Mouse (Mus musculus) forebrain, embryonic 14.5 days (tissue): ENCODE results near the gene Bcl9l. TPM values are rescaled to one million over a fixed set of nuclear protein-coding genes. Genes with fewer than 3 reads are reported as not detected.

ENCODE experiments used
- ATAC-seq: fragments of 200-750 bp; cut with Nextera tagmentation; 2 replicates; pipeline ENCODE4 v1.8.0; 2017; ENCODE audit warnings: mild to moderate bottlenecking, moderate library complexity
- DNase-seq: peaks from one replicate; pipeline ENCODE4 v3.0.0-alpha.2; 2015; ENCODE audit warnings: low spot score
- H3K27ac ChIP-seq: fragments of 300-500 bp; sonication (generic); 2 replicates; pipeline ENCODE4 v1.5.1; 2014; ENCODE audit warnings: low read depth, mild to moderate bottlenecking, control low read depth, low read length, moderate library complexity
- H3K27me3 ChIP-seq: fragments of 300-500 bp; sonication (generic); replicated peaks from 2 replicates; pipeline ENCODE4 v1.6.1; 2014; ENCODE audit warnings: low read length, control low read depth, mixed read lengths; ENCODE audit not compliant: control insufficient read depth, insufficient read depth
- H3K36me3 ChIP-seq: fragments of 300-500 bp; sonication (generic); 2 replicates; pipeline ENCODE4 v1.6.1; 2014; ENCODE audit warnings: low read length, control low read depth; ENCODE audit not compliant: control insufficient read depth, insufficient read depth
- H3K4me1 ChIP-seq: fragments of 300-500 bp; sonication (generic); 2 replicates; pipeline ENCODE4 v1.6.1; 2014; ENCODE audit warnings: antibody characterized with exemption, low read length, control low read depth; ENCODE audit not compliant: control insufficient read depth, insufficient read depth
- H3K4me2 ChIP-seq: fragments of 300-500 bp; sonication (generic); 2 replicates; pipeline ENCODE4 v1.6.1; 2014; ENCODE audit warnings: mild to moderate bottlenecking, control low read depth, low read length
- H3K4me3 ChIP-seq: fragments of 300-500 bp; sonication (generic); 2 replicates; pipeline ENCODE4 v1.5.1; 2014; ENCODE audit warnings: low read depth, low read length, control low read depth
- H3K9ac ChIP-seq: fragments of 300-500 bp; sonication (generic); 2 replicates; pipeline ENCODE4 v1.6.1; 2014; ENCODE audit warnings: mild to moderate bottlenecking, low read length, control low read depth, moderate library complexity
- H3K9me3 ChIP-seq: fragments of 300-500 bp; sonication (generic); replicated peaks from 2 replicates; pipeline ENCODE4 v1.6.1; 2016; ENCODE audit warnings: low read length, control low read depth, mixed read lengths; ENCODE audit not compliant: control insufficient read depth
- WGBS: fragments of 180-500 bp; shearing (Covaris S2); extraction: QIAGEN DNeasy Blood & Tissue Kit; methylation state at CpG from one replicate; pipeline ENCODE4 v1.1.7; 2014; 5-methylcytosine and 5-hydroxymethylcytosine counted together
- polyA plus RNA-seq: library from polyadenylated mRNA; unstranded; fragments of >200 nt; fragmentation: Nextera tagmentation; extraction: Ambion mirVana; gene quantifications from 2 replicates; pipeline ENCODE4 v1.2.1, GENCODE M21; 2014

The Bcl9l gene
- polyA plus RNA-seq, 1 experiment from 2014 or later, result 9.9 TPM

- Histone ChIP-seq H3K27ac (peak overlapping the region; percentile 88), H3K9ac (peak overlapping the region; percentile 66), H3K4me1 (peaks cover 56% of the 10 kb centered on the region), H3K4me2 (peak overlapping the region; percentile 81), H3K4me3 (peak overlapping the region; percentile 35), H3K36me3 (peaks cover 34% of the 10 kb centered on the region), H3K9me3 (no peaks in the 10 kb centered on the region), H3K27me3 (no peaks in the 10 kb centered on the region)
- ATAC-seq (0 out of 2 replicates have a peak, but pooled peaks have one; percentile 3), DNase-seq (peak; percentile 69)
- WGBS, result 2% methylated on average over 18 of the region's 20 CpGs
Observed at GRCm38 (mm10) chr9:44499356-44500162, 16.9 kb downstream of the Bcl9l start.

DNA sequence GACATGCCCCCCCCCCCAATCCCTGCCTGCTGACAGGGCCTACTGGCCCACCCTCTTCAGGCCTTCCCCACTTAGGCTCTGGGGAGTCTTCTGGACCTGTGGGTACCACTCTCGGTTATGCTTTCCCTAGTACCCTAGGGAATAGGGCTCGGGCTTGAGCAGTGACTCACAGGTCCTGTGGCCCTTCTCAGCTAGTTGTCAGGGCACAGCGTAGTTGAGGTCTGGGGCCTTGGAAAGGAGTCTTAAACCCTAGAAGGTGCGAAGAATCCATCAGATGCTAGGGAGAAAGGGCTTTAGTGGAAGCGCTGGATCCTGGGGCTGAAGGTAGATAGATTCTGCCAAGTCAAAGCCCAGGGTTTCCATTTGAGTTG, 17.5 kb downstream of the Bcl9l start:
- Histone ChIP-seq H3K36me3 (peaks cover 39% of the 10 kb centered on the region), H3K4me2 (peak overlapping the region; percentile 81), H3K27me3 (no peaks in the 10 kb centered on the region), H3K9ac (peak overlapping the region; percentile 66), H3K4me3 (0 out of 2 replicates have a peak overlapping the region, but pooled peaks have one; percentile 35), H3K9me3 (no peaks in the 10 kb centered on the region), H3K27ac (peak overlapping the region; percentile 88), H3K4me1 (peaks cover 51% of the 10 kb centered on the region)
- 38% methylated on average over 5 of the region's 5 CpGs for WGBS
- ATAC-seq (no peak), DNase-seq (no peak)

DNA sequence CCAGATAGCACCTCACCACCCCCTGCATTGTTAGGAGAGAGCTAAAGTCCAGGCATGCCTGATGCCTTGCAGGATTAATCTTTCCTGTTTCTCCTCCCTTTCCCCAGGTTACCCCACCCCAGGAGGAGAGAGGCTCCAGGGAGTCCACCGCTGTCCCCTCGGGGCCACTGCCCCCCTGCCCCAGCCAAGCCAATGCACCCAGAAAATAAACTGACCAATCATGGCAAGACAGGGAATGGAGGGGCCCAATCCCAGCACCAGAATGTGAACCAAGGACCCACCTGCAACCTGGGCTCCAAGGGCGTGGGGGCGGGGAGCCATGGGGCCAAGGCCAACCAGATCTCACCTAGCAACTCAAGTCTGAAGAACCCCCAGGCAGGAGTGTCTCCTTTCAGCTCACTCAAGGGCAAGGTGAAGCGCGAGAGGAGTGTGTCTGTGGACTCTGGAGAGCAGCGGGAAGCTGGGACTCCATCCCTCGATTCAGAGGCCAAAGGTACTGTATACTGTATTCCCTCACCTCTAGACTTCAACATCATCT, 18.1 kb downstream of the Bcl9l start:
- Histone ChIP-seq H3K27ac (peak overlapping the region; percentile 88; the same call in 1 of the 2 replicates), H3K4me1 (peaks cover 46% of the 10 kb centered on the region), H3K36me3 (peaks cover 45% of the 10 kb centered on the region), H3K4me3 (no peak overlapping the region), H3K9me3 (no peaks in the 10 kb centered on the region), H3K27me3 (no peaks in the 10 kb centered on the region), H3K4me2 (no peak overlapping the region), H3K9ac (peak overlapping the region; percentile 66; the same call in 1 of the 2 replicates)
- 44% methylated on average over 8 of the region's 8 CpGs for WGBS
- ATAC-seq (no peak), DNase-seq (no peak)

DNA sequence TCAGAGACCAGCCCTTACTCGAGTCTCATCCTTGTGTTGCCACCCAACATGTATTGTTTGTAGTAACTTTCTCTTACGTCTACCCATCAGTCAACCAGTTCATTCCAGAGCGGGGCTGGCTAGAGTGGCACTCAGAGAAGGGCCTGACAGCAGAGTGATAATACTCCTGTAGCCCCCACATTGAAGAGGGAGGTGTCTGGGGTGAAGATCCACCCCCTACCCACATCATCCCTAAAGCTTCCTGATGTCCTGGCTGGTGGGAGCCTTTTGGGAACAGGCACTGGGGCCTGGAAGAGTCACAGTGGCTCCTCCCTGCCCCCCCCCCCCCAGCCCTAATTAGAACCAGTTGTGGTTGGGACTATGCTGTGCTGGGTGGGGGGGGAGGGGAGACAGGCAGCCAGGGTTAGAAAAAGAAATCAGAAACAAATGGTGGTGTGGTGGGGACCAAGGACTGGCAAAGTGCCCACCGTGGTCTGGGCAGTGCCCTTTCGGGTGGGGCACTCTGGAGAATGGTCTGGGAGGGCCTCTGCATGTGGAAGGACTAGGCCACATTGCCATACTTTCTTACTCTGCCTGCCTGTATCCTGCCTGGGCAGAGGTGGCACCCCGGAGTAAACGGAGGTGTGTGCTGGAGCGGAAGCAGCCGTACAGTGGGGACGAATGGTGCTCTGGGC, 18.7 kb downstream of the Bcl9l start:
- Histone ChIP-seq H3K4me2 (no peak overlapping the region), H3K9me3 (no peaks in the 10 kb centered on the region), H3K9ac (no peak overlapping the region), H3K27me3 (no peaks in the 10 kb centered on the region), H3K36me3 (peaks cover 51% of the 10 kb centered on the region), H3K27ac (peak overlapping the region; percentile 11; the same call in 1 of the 2 replicates), H3K4me3 (no peak overlapping the region), H3K4me1 (peaks cover 45% of the 10 kb centered on the region)
- WGBS, result 37% methylated on average over 10 of the region's 10 CpGs
- ATAC-seq, result no peak
- DNase-seq, result no peak

- no peak overlapping the region for H3K4me2 ChIP-seq
- no peaks in the 10 kb centered on the region for H3K9me3 ChIP-seq
- H3K4me1 ChIP-seq, result peaks cover 39% of the 10 kb centered on the region
- ATAC-seq (no peak), DNase-seq (peak; percentile 87)
- 1% methylated on average over 4 of the region's 4 CpGs for WGBS
- H3K4me3 ChIP-seq, result no peak overlapping the region
- H3K27me3 ChIP-seq, result no peaks in the 10 kb centered on the region
- H3K36me3 ChIP-seq, result peaks cover 58% of the 10 kb centered on the region
- peak overlapping the region; percentile 11; the same call in 1 of the 2 replicates for H3K27ac ChIP-seq
- H3K9ac ChIP-seq, result no peak overlapping the region
Observed at GRCm38 (mm10) chr9:44502006-44502405, 19.4 kb downstream of the Bcl9l start.

DNA sequence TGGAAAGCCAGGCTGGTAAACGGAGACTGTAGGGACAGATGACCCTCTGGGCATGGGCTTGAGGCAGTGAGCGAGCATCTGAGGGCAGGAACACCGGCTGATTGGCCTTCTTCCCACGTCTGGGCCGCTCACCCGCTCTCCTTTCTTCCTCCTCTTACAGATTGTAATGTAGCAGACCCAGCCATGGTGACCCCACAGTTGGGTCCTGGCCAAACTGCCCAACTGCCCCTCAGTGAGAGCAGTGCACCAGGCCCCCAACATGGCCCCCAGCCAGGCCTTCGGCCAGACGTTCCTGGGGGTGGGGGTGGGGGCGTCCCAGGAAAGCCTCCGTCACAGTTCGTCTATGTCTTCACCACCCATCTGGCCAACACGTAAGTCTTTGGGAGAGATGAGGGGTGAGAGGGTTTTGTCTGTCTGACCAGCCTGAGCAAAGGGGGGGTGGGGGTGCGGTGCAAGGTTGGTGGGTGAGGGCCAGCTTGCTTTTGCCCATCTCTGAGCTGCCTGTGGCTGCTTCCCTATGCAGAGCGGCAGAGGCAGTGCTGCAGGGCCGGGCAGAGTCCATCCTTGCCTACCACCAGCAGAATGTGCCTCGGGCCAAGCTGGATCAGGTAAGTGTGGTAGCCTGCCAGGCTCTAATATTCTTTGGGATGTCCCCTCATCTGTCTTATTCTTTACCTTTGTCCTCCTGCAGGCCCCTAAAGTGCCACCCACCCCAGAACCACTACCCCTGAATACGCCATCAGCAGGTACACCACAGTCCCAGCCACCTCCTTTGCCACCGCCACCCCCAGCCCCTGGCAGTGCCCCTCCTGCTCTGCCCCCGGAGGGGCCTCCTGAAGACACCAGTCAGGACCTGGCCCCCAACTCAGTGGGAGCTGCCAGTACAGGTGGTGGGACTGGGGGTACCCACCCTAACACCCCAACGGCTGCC, 22.5 kb downstream of the Bcl9l start:
- Histone ChIP-seq H3K27me3 (no peaks in the 10 kb centered on the region), H3K27ac (no peak overlapping the region; the same call in 1 of the 2 replicates), H3K4me2 (no peak overlapping the region), H3K9ac (no peak overlapping the region), H3K4me3 (no peak overlapping the region), H3K36me3 (peaks cover 82% of the 10 kb centered on the region), H3K4me1 (peaks cover 22% of the 10 kb centered on the region), H3K9me3 (no peaks in the 10 kb centered on the region)
- DNase-seq (no peak), ATAC-seq (no peak)
- WGBS, result 75% methylated on average over 20 of the region's 20 CpGs

DNA sequence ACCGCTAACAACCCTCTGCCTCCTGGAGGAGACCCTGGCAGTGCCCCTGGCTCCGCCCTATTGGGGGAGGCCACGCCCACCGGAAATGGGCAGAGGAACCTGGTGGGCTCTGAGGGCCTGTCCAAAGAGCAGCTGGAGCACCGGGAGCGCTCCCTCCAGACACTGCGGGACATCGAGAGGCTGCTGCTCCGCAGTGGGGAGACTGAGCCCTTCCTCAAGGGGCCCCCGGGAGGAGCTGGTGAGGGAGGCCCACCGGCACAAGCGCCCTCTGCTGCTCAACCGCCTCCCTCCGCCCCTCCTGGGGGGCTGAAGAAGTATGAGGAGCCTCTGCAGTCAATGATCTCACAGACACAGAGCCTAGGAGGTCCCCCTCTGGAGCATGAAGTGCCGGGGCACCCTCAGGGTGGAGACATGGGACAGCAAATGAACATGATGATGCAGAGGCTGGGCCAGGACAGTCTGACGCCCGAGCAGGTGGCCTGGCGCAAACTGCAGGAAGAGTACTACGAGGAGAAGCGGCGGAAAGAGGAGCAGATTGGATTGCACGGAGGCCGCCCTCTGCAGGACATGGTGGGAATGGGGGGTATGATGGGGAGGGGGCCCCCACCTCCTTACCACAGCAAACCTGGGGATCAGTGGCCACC, 23.3 kb downstream of the Bcl9l start:
- Histone ChIP-seq H3K4me2 (no peak overlapping the region), H3K27me3 (no peaks in the 10 kb centered on the region), H3K4me3 (no peak overlapping the region), H3K4me1 (peaks cover 21% of the 10 kb centered on the region), H3K9ac (no peak overlapping the region), H3K9me3 (no peaks in the 10 kb centered on the region), H3K27ac (no peak overlapping the region), H3K36me3 (peaks cover 78% of the 10 kb centered on the region)
- no peak for DNase-seq
- ATAC-seq, result no peak
- 56% methylated on average over 23 of the region's 23 CpGs for WGBS

DNA sequence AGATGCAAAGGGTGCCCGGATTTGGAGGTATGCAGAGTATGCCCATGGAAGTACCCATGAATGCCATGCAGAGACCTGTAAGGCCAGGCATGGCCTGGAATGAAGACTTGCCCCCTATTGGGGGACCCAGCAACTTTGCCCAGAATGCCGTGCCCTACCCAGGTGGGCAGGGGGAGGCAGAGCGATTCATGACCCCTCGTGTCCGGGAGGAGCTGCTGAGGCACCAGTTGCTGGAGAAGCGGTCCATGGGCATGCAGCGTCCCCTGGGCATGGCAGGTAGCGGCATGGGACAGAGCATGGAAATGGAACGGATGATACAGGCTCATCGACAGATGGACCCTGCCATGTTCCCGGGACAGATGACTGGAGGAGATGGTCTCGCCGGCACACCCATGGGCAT, 23.9 kb downstream of the Bcl9l start:
- H3K4me2 ChIP-seq, result no peak overlapping the region
- DNase-seq, result no peak
- H3K9me3 ChIP-seq, result no peaks in the 10 kb centered on the region
- WGBS, result 92% methylated on average over 13 of the region's 13 CpGs
- H3K4me3 ChIP-seq, result no peak overlapping the region
- peaks cover 17% of the 10 kb centered on the region for H3K4me1 ChIP-seq
- no peak overlapping the region for H3K9ac ChIP-seq
- H3K27me3 ChIP-seq, result no peaks in the 10 kb centered on the region
- ATAC-seq, result no peak
- H3K27ac ChIP-seq, result no peak overlapping the region
- peaks cover 72% of the 10 kb centered on the region for H3K36me3 ChIP-seq
